ENCODE assay signal across 30 mouse cellular contexts in the genomic region with DNA sequence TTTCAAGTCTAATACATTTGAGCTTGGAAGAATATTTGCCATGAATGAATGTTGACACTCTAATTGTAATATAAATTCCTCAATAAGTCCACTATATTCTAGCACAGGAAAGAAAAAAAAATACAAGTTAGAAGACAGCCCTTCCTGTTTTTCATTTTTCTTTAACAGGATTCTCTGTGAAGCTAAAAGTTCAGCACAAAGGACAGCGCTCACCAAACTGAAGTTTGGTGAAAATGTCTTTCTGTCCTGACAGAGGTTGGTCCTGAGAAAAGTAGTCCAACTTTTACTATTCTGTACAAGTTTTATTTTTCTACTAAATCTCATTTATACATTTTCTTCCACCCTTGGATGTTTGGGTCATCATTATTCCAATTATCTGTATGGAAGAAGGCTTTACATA.
DNase-seq lines count a peak whose midpoint lies in the region; ATAC-seq and TF ChIP-seq lines count a peak whose summit lies in the region.
"Had no signal": no experiment of that assay in that cellular context is flagged by ENCODE, and none has a peak within 500 bp of the region (broad histone marks: within the 10 kb centered on the region; RNA-seq: fewer than 3 reads in every experiment).

No protein-coding gene starts in this region.

- no peaks in the 10 kb centered on the region for H3K27me3 ChIP-seq in hindbrain, embryonic 11.5 days (ENCODE audit: control insufficient read depth, insufficient read depth, low read length)
- H3K27me3 ChIP-seq in hindbrain, postnatal 0 days (ENCODE audit: insufficient read depth, low read length): no peaks in the 10 kb centered on the region
- H3K27me3 ChIP-seq in lung, embryonic 14.5 days (ENCODE audit: insufficient read depth, low read length): no peaks in the 10 kb centered on the region
- H3K27me3 ChIP-seq in forebrain, embryonic 16.5 days (replicated peaks; ENCODE audit: control insufficient read depth, insufficient read depth, low read length): no peaks in the 10 kb centered on the region
- H3K27me3 ChIP-seq: embryonic facial prominence, embryonic 13.5 days; forebrain, embryonic 12.5 days; heart, embryonic 12.5 days; liver, embryonic 15.5 days; lung, embryonic 15.5 days; megakaryocyte, embryonic 14.5 days; midbrain, embryonic 13.5 days; neural tube, embryonic 13.5 days had no signal

- H3K4me1 ChIP-seq in hindbrain, embryonic 11.5 days (replicated peaks; ENCODE audit: control insufficient read depth, insufficient read depth, low read length): no peaks in the 10 kb centered on the region
- H3K4me1 ChIP-seq in hindbrain, postnatal 0 days (ENCODE audit: insufficient read depth, low read length): no peaks in the 10 kb centered on the region
- H3K4me1 ChIP-seq in lung, embryonic 14.5 days (ENCODE audit: insufficient read depth): no peaks in the 10 kb centered on the region
- H3K4me1 ChIP-seq in forebrain, embryonic 16.5 days (replicated peaks; ENCODE audit: control insufficient read depth, insufficient read depth, low read length): no peaks in the 10 kb centered on the region
- H3K4me1 ChIP-seq: embryonic facial prominence, embryonic 13.5 days; forebrain, embryonic 12.5 days; heart, embryonic 12.5 days; liver, embryonic 15.5 days; lung, embryonic 15.5 days; megakaryocyte, embryonic 14.5 days; midbrain, embryonic 13.5 days; neural tube, embryonic 13.5 days had no signal

- no peak overlapping the region for H3K4me2 ChIP-seq in hindbrain, embryonic 11.5 days (replicated peaks; ENCODE audit: low read depth, low read length)
- H3K4me2 ChIP-seq in hindbrain, postnatal 0 days (ENCODE audit: low read depth, low read length): no peak overlapping the region
- H3K4me2 ChIP-seq in lung, embryonic 14.5 days: no peak overlapping the region
- H3K4me2 ChIP-seq in forebrain, embryonic 16.5 days (ENCODE audit: low read length): no peak overlapping the region
- H3K4me2 ChIP-seq: embryonic facial prominence, embryonic 13.5 days; forebrain, embryonic 12.5 days; heart, embryonic 12.5 days; hindbrain, embryonic 14.5 days; liver, embryonic 15.5 days; lung, embryonic 15.5 days; midbrain, embryonic 13.5 days; neural tube, embryonic 13.5 days had no signal

- 84% methylated on average over 1 of the region's 1 CpGs for WGBS in hindbrain, embryonic 11.5 days
- 78% methylated on average over 1 of the region's 1 CpGs for WGBS in hindbrain, postnatal 0 days
- WGBS in lung, embryonic 14.5 days: 71% methylated on average over 1 of the region's 1 CpGs
- 83% methylated on average over 1 of the region's 1 CpGs for WGBS in forebrain, embryonic 16.5 days

- H3K9ac ChIP-seq in hindbrain, embryonic 11.5 days (ENCODE audit: low read depth, low read length): no peak overlapping the region
- no peak overlapping the region for H3K9ac ChIP-seq in hindbrain, postnatal 0 days (replicated peaks; ENCODE audit: low read length)
- no peak overlapping the region for H3K9ac ChIP-seq in lung, embryonic 14.5 days
- no peak overlapping the region for H3K9ac ChIP-seq in forebrain, embryonic 16.5 days (replicated peaks; ENCODE audit: low read depth, low read length)
- H3K9ac ChIP-seq: embryonic facial prominence, embryonic 13.5 days; forebrain, embryonic 12.5 days; heart, embryonic 12.5 days; hindbrain, embryonic 14.5 days; liver, embryonic 15.5 days; lung, embryonic 15.5 days; midbrain, embryonic 13.5 days; neural tube, embryonic 13.5 days had no signal

- H3K9me3 ChIP-seq in hindbrain, embryonic 11.5 days (ENCODE audit: control insufficient read depth, low read length): no peaks in the 10 kb centered on the region
- H3K9me3 ChIP-seq in hindbrain, postnatal 0 days (ENCODE audit: low read length): no peaks in the 10 kb centered on the region
- H3K9me3 ChIP-seq in lung, embryonic 14.5 days (ENCODE audit: low read depth, low read length): no peaks in the 10 kb centered on the region
- no peaks in the 10 kb centered on the region for H3K9me3 ChIP-seq in forebrain, embryonic 16.5 days (ENCODE audit: control insufficient read depth, low read length)
- H3K9me3 ChIP-seq: embryonic facial prominence, embryonic 13.5 days; forebrain, embryonic 12.5 days; heart, embryonic 12.5 days; liver, embryonic 15.5 days; lung, embryonic 15.5 days; midbrain, embryonic 13.5 days; neural tube, embryonic 13.5 days had no signal

- TF ChIP-seq CTCF in hindbrain, postnatal 0 days (IDR thresholded peaks at IDR 0.05; ENCODE audit: low read depth): no peak
- no peak for TF ChIP-seq CTCF in lung, embryonic 14.5 days (IDR thresholded peaks at IDR 0.05; ENCODE audit: low read depth)

- no peak for ATAC-seq in hindbrain, embryonic 11.5 days (ENCODE audit: low FRiP score)
- no peak for ATAC-seq in hindbrain, postnatal 0 days
- ATAC-seq in lung, embryonic 14.5 days (ENCODE audit: insufficient read depth): no peak
- no peak for ATAC-seq in erythroid progenitor cell, adult 5-6 weeks (replicated peaks; ENCODE audit: low FRiP score, poor library complexity, severe bottlenecking)
- no peak for ATAC-seq in forebrain, embryonic 16.5 days
- ATAC-seq: CD4-positive, CD25-positive, alpha-beta regulatory T cell, adult 4 months; inflammation-experienced regulatory T-cells, adult 6 months; midbrain, embryonic 13.5 days had no signal

- H3K36me3 ChIP-seq in hindbrain, embryonic 11.5 days (ENCODE audit: control insufficient read depth, insufficient read depth, low read length): no peaks in the 10 kb centered on the region
- no peaks in the 10 kb centered on the region for H3K36me3 ChIP-seq in hindbrain, postnatal 0 days (ENCODE audit: insufficient read depth, low read length)
- H3K36me3 ChIP-seq in lung, embryonic 14.5 days (ENCODE audit: insufficient read depth): no peaks in the 10 kb centered on the region
- H3K36me3 ChIP-seq in forebrain, embryonic 16.5 days (ENCODE audit: control insufficient read depth, insufficient read depth): no peaks in the 10 kb centered on the region
- H3K36me3 ChIP-seq: embryonic facial prominence, embryonic 13.5 days; forebrain, embryonic 12.5 days; heart, embryonic 12.5 days; liver, embryonic 15.5 days; lung, embryonic 15.5 days; midbrain, embryonic 13.5 days; neural tube, embryonic 13.5 days had no signal

- peak; percentile 24 for DNase-seq in hindbrain, embryonic 11.5 days (ENCODE audit: low spot score)
- DNase-seq in hindbrain, postnatal 0 days (ENCODE audit: low spot score): no peak
- DNase-seq in lung, embryonic 14.5 days: peak; percentile 82
- DNase-seq in lung, postnatal 25 days (ENCODE audit: low spot score): no peak
- DNase-seq in R1 (ENCODE audit: low read depth, low spot score): peak; percentile 7
- peak; percentile 26 for DNase-seq in forelimb bud, embryonic 11.5 days (ENCODE audit: low read depth, low spot score)
- DNase-seq: adrenal gland, postnatal 14 days; cerebellum, adult 11 months; cerebellum, adult 9-10 months; gastrocnemius, adult 2 months; heart, adult 2 months; heart, postnatal 4 days; kidney, adult 11 months; lung, postnatal 4 days; right cerebral cortex, postnatal 14 days; thymus, postnatal 4 days had no signal

- H3K27ac ChIP-seq in hindbrain, embryonic 11.5 days (ENCODE audit: low read depth, low read length): no peak overlapping the region
- H3K27ac ChIP-seq in hindbrain, postnatal 0 days: no peak overlapping the region
- no peak overlapping the region for H3K27ac ChIP-seq in lung, embryonic 14.5 days (ENCODE audit: low read depth)
- H3K27ac ChIP-seq in forebrain, embryonic 16.5 days (ENCODE audit: low read length): no peak overlapping the region
- H3K27ac ChIP-seq: embryonic facial prominence, embryonic 13.5 days; forebrain, embryonic 12.5 days; gastrocnemius, adult 2 months; heart, adult 2 months; hindbrain, embryonic 14.5 days; liver, embryonic 15.5 days; lung, embryonic 15.5 days; midbrain, embryonic 13.5 days; neural tube, embryonic 13.5 days had no signal

- no peak overlapping the region for H3K4me3 ChIP-seq in hindbrain, embryonic 11.5 days (ENCODE audit: low read depth, low read length)
- no peak overlapping the region for H3K4me3 ChIP-seq in hindbrain, postnatal 0 days (ENCODE audit: low read length)
- H3K4me3 ChIP-seq in lung, embryonic 14.5 days (ENCODE audit: low read depth, low read length): no peak overlapping the region
- no peak overlapping the region for H3K4me3 ChIP-seq in forebrain, embryonic 16.5 days (replicated peaks; ENCODE audit: low read length)
- H3K4me3 ChIP-seq: embryonic facial prominence, embryonic 13.5 days; erythroblast, embryonic 14.5 days; forebrain, embryonic 12.5 days; gastrocnemius, adult 2 months; heart, adult 2 months; heart, embryonic 12.5 days; liver, embryonic 15.5 days; lung, embryonic 15.5 days; megakaryocyte, embryonic 14.5 days; midbrain, embryonic 13.5 days; neural tube, embryonic 13.5 days had no signal

Comparison
In these comparisons a context has a peak if more than half of its experiments do, and no peak if none do; other contexts are left out.
1. DNase-seq: peak in hindbrain, embryonic 11.5 days (single experiment), lung, embryonic 14.5 days (single experiment), R1 (single experiment) and forelimb bud, embryonic 11.5 days (single experiment); none in hindbrain, postnatal 0 days (single experiment) and lung, postnatal 25 days (single experiment).